Mouse (Mus musculus) hindbrain, embryonic 16.5 days (tissue): ENCODE data around the gene Araf. TPM values are rescaled to one million over a fixed set of nuclear protein-coding genes. Genes with fewer than 3 reads are reported as not detected.

ENCODE experiments used
- ATAC-seq: fragments of 200-750 bp; cut with Nextera tagmentation; 2 replicates; pipeline ENCODE4 v1.8.0; 2017; ENCODE audit warnings: moderate TSS enrichment, moderate library complexity
- H3K27ac ChIP-seq: fragments of 300-500 bp; sonication (generic); 2 replicates; pipeline ENCODE4 v1.5.1; 2014; ENCODE audit warnings: low read depth, mild to moderate bottlenecking, control low read depth, low read length, moderate library complexity
- H3K27me3 ChIP-seq: fragments of 300-500 bp; sonication (generic); replicated peaks from 2 replicates; pipeline ENCODE4 v1.6.1; 2014; ENCODE audit warnings: low read length; ENCODE audit not compliant: control insufficient read depth, insufficient read depth
- H3K36me3 ChIP-seq: fragments of 300-500 bp; sonication (generic); 2 replicates; pipeline ENCODE4 v1.6.1; 2014; ENCODE audit warnings: mild to moderate bottlenecking, low read length, moderate library complexity, mixed read lengths; ENCODE audit not compliant: control insufficient read depth, insufficient read depth
- H3K4me1 ChIP-seq: fragments of 300-500 bp; sonication (generic); 2 replicates; pipeline ENCODE4 v1.6.1; 2014; ENCODE audit warnings: low read depth, low read length; ENCODE audit not compliant: control insufficient read depth, insufficient read depth
- H3K4me2 ChIP-seq: fragments of 300-500 bp; sonication (generic); 2 replicates; pipeline ENCODE4 v1.6.1; 2014; ENCODE audit warnings: mild to moderate bottlenecking, low read length, control low read depth, moderate library complexity
- H3K4me3 ChIP-seq: fragments of 300-500 bp; sonication (generic); 2 replicates; pipeline ENCODE4 v1.5.1; 2014; ENCODE audit warnings: mild to moderate bottlenecking, low read length, control low read depth, moderate library complexity
- H3K9ac ChIP-seq: fragments of 300-500 bp; sonication (generic); 2 replicates; pipeline ENCODE4 v1.6.1; 2014; ENCODE audit warnings: low read depth, mild to moderate bottlenecking, control low read depth, low read length, moderate library complexity
- H3K9me3 ChIP-seq: fragments of 300-500 bp; sonication (generic); 2 replicates; pipeline ENCODE4 v1.6.1; 2014; ENCODE audit warnings: mild to moderate bottlenecking, low read length, moderate library complexity; ENCODE audit not compliant: control insufficient read depth
- WGBS: fragments of 180-500 bp; shearing (Covaris S2); extraction: QIAGEN DNeasy Blood & Tissue Kit; methylation state at CpG from one replicate; pipeline ENCODE4 v1.1.7; 2014; 5-methylcytosine and 5-hydroxymethylcytosine counted together
- polyA plus RNA-seq: library from polyadenylated mRNA; unstranded; fragments of >200 nt; fragmentation: Nextera tagmentation; extraction: Ambion mirVana; gene quantifications from 2 replicates; pipeline ENCODE4 v1.2.1, GENCODE M21; 2015

The Araf gene
- polyA plus RNA-seq, 1 experiment from 2014 or later = 428 TPM

DNA sequence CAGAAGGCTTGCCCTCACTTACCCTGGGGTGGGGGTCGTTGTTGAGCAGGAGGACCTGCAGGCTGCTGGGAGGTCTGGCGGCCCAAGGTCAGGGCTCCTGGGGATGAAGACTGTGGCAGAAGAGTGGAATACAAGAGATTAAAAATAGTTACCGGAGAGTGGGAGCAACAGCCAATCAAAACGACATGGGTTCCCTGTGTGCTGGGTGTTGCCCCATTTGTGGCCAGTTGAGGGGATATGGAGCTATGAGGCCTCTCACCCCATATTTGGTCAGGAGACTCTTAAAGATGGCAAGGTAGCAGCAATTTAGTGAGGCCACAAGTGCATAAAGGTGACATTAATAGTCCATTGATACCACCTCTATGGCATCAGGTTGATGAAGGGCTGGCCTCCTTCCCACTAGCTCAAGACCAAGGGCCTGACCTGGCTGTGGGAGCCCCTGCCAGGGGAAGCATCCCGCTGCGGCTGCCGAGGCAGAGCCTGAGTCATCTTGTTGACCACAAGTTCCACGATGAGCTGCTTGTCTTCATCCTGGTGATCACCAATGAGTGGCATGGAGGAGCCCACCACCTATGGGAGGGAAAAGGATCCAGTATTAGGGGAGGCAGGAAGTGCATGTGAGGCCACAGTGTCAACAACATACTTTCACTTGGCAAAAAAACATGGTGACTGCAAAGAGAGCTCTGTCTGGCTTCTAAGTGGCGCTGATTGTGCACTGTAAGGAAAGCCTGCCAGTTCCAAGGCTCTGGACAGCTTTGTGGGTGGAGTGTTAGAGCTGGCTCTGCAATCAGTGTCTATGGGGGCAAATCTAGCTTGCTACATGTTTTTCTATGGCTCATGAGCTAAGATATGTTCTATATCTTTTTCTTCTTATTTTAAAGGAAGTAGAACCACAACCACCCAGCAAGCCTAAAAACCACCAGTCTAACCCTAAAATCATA is 65.8 kb downstream of the Araf start:
- ATAC-seq = no peak
- H3K27ac ChIP-seq = no peak overlapping the region
- H3K36me3 ChIP-seq = peaks cover 6% of the 10 kb centered on the region; the same call in 1 of the 2 replicates
- H3K27me3 ChIP-seq = no peaks in the 10 kb centered on the region
- H3K4me3 ChIP-seq = no peak overlapping the region
- no peak overlapping the region for H3K4me2 ChIP-seq
- H3K9me3 ChIP-seq = no peaks in the 10 kb centered on the region
- WGBS = 83% methylated on average over 9 of the region's 9 CpGs
- no peak overlapping the region for H3K9ac ChIP-seq
- H3K4me1 ChIP-seq = no peaks in the 10 kb centered on the region

DNA sequence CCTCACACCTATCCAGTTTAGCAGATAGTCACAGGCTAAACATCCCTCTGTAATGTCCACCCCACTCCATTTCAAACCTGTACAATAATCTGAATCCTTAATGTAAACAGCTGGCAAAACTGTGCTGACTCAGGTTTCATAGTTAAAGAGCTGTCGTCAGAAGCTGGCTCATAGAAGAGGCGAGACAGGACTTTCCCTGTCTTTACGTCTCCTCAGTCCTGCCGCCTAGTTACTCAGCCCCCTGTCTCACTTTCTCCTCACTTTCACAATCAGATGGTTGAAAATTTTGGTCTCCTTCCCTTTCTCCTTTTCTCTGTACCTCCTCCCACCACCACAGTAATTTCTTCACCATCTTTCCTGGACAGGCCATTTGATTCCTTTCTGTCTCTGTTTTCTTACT is 70.5 kb downstream of the Araf start:
- Histone ChIP-seq H3K27ac (no peak overlapping the region), H3K4me3 (no peak overlapping the region), H3K36me3 (peaks cover under 1% of the 10 kb centered on the region; the same call in 1 of the 2 replicates), H3K4me2 (no peak overlapping the region), H3K9me3 (no peaks in the 10 kb centered on the region), H3K27me3 (no peaks in the 10 kb centered on the region), H3K9ac (no peak overlapping the region), H3K4me1 (no peaks in the 10 kb centered on the region)
- WGBS = 72% methylated on average over 4 of the region's 4 CpGs
- no peak for ATAC-seq

DNA sequence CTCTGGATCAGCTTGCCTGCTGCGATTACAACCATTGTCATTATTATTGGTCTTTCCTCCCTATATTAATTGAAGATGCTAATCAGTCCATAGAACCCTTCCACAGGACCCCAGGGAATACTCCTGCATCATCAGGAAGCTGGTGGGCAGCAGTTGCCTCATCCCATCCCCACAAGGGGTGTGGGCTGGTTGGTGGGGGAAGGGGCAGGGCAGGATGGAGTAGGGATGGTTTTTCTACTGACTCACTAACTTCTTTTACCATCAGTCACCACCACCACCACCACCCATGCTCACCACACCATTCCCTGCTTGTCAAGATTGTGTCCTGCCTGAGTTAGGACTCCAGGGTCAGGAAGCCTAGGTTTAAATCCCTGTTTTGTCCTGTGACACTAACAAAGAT is 71.6 kb downstream of the Araf start:
- no peaks in the 10 kb centered on the region for H3K4me1 ChIP-seq
- 60% methylated on average over 1 of the region's 1 CpGs for WGBS
- no peaks in the 10 kb centered on the region for H3K27me3 ChIP-seq
- no peak for ATAC-seq
- H3K9ac ChIP-seq = no peak overlapping the region
- H3K4me3 ChIP-seq = no peak overlapping the region
- no peak overlapping the region for H3K4me2 ChIP-seq
- no peaks in the 10 kb centered on the region for H3K36me3 ChIP-seq
- H3K9me3 ChIP-seq = no peaks in the 10 kb centered on the region
- H3K27ac ChIP-seq = no peak overlapping the region

DNA sequence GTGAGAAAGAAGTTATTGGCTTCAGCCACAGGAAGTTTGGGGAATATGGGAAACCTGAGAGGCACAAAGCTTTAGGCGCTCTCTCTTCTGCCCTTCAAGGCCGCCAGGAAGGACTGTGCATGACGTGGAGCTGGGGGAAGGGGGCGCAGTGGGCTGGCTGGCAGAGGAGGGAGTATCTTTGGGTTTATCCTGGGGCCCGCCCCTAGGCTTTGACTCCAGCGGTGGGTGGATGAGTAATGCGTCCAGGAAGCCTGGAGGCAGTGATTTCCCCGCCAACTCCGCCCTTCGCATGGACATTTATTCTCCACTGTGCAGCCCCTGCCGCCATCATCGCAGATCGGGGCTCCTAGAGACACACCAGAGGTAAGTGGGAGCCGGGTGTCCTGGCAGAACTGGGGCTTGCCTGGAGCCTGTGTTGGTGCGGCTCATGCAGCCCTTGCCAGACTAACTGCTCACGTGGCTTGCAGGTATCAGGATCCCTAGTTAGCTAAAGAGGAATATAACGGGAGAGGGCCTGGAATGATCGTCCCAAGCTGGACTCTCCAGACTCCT is 72.4 kb downstream of the Araf start, which contains the start of gene Timp1:
TSS of gene Timp1 (plus strand) at position 205 of the 552 bp plus-strand sequence.
- ATAC-seq = no peak
- H3K4me1 ChIP-seq = no peaks in the 10 kb centered on the region
- H3K36me3 ChIP-seq = no peaks in the 10 kb centered on the region
- WGBS = 23% methylated on average over 18 of the region's 18 CpGs
- peak within 1 kb of the TSS; percentile 33 for H3K4me2 ChIP-seq
- no peaks in the 10 kb centered on the region for H3K9me3 ChIP-seq
- H3K9ac ChIP-seq = no peak within 1 kb of the TSS
- H3K27ac ChIP-seq = no peak within 1 kb of the TSS
- H3K4me3 ChIP-seq = peak within 1 kb of the TSS; percentile 6; the same call in 1 of the 2 replicates
- no peaks in the 10 kb centered on the region for H3K27me3 ChIP-seq

DNA sequence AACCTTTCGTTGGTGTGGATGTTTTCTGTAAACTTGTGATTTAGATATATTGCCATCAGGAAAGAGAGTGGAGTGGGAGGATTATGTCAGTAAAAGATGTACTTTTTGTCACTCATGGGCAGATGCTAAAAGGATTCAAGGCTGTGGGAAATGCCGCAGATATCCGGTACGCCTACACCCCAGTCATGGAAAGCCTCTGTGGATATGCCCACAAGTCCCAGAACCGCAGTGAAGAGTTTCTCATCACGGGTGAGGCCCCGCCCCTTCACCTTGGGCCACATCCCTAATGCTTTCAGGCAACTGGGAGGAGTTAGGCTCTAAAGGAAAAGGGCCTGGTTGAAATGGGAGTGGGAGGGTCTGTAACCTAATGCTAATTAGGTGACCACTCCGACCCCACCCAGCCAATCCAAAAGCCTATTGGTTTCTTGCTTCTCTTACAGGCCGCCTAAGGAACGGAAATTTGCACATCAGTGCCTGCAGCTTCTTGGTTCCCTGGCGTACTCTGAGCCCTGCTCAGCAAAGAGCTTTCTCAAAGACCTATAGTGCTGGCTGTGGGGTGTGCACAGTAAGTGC is 75.4 kb downstream of the Araf start:
- no peak for ATAC-seq
- Histone ChIP-seq H3K4me2 (no peak overlapping the region), H3K9ac (no peak overlapping the region), H3K9me3 (no peaks in the 10 kb centered on the region), H3K36me3 (no peaks in the 10 kb centered on the region), H3K27ac (no peak overlapping the region), H3K4me3 (no peak overlapping the region), H3K27me3 (no peaks in the 10 kb centered on the region), H3K4me1 (no peaks in the 10 kb centered on the region)
- 23% methylated on average over 11 of the region's 11 CpGs for WGBS

DNA sequence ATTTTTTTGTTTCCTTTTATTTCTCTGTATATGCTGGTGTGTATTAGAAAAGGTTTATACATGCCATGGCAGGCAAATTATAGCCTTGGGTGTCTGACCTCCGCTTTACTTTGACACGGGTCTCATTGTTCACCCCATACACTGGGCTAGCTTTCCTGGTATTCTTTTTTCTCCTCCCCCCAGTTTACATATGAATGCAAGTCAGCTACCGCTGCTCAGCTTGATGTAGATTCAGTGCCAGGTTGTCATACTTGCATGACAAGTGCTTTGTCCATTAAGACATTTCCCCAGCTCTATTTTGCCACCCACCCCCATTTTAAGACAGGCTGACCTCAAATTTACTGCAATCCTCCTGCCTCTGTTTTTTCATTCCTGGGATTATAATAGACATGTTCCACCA is 77.6 kb downstream of the Araf start:
- H3K27ac ChIP-seq = no peak overlapping the region
- no peak for ATAC-seq
- H3K9me3 ChIP-seq = no peaks in the 10 kb centered on the region
- H3K4me1 ChIP-seq = no peaks in the 10 kb centered on the region
- no peaks in the 10 kb centered on the region for H3K36me3 ChIP-seq
- H3K9ac ChIP-seq = no peak overlapping the region
- WGBS = 35% methylated on average over 3 of the region's 3 CpGs
- H3K27me3 ChIP-seq = no peaks in the 10 kb centered on the region
- no peak overlapping the region for H3K4me2 ChIP-seq
- H3K4me3 ChIP-seq = no peak overlapping the region

DNA sequence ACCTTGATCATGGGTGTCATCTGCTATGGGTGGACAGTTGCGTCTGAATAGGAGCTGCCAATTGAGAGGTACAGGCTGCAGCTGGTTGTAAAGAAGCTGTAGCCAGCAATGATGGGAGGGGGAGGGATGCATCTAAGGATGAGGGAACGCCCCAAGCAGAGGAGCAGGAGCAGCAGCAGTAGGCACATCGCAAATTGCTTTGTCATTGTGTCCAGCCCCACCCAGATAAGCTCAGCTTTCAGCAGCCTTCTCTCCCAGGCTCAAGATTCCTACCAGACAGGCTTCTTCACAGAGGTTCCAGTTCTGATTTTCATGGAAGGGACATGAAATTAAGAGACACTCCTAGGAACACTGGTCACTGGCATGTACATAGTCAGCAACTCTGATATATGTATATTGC is 112.5 kb downstream of the Araf start:
- WGBS = 36% methylated on average over 3 of the region's 3 CpGs
- Histone ChIP-seq H3K9me3 (0 out of 2 replicates have a peak, but pooled peaks cover 2% of the 10 kb centered on the region), H3K4me2 (no peak overlapping the region), H3K4me1 (no peaks in the 10 kb centered on the region), H3K36me3 (0 out of 2 replicates have a peak, but pooled peaks cover 2% of the 10 kb centered on the region), H3K4me3 (no peak overlapping the region), H3K9ac (no peak overlapping the region), H3K27ac (no peak overlapping the region), H3K27me3 (no peaks in the 10 kb centered on the region)
- ATAC-seq = no peak
